Mouse (Mus musculus): ENCODE data around the gene Mrpl48. TPM values are rescaled to one million over a fixed set of nuclear protein-coding genes. Genes with fewer than 3 reads are reported as not detected.

Mrpl48 gene
- polyA plus RNA-seq, 1 experiment from 2014 or later = 94.8 TPM

DNA sequence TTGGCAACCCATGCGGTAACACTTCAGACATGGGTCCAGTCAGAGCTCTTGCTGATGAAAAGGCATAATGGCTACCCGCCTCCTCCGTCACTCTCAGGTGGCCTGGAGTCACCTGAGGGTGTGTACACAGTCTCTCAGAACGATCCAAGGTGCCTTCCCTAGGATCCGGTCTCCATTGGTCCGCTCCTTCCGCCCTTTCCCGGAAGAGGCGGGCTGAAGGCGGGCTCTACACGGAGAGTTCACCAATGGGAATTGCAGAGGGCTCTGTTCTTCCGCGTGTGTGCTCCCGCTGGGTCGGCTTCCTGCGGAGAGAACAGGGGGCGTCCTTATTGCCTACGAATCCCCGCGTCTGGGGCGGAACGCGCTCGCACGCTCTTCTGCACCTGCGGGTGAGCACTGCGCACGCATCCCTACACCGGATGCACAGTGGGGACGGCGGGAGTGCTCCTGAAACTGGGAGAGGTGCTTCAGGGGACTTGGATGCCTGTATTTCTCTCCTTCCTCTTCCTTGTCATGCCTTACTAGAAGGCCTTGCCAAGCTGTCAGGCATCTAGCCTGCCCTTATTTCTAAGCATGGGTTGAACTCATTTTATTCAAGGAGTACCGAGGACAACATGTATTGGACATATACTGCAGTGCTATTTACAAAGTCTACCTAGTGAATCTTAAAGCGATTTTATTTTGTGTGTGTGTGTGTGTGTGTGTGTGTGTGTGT is 71.1 kb downstream of the Mrpl48 start, which contains the start of gene Coa4:
Gene Coa4 (plus strand): TSS at position 268 of the 715 bp plus-strand sequence.
- peaks cover 7% of the 10 kb centered on the region; the same call in 1 of the 2 replicates for H3K4me1 ChIP-seq (ENCODE audit: control insufficient read depth, insufficient read depth, low read length)
- H3K9me3 ChIP-seq (ENCODE audit: control insufficient read depth, low read depth, low read length) = no peaks in the 10 kb centered on the region
- H3K36me3 ChIP-seq (ENCODE audit: control insufficient read depth, insufficient read depth, low read length) = peaks cover 14% of the 10 kb centered on the region
- H3K27ac ChIP-seq (ENCODE audit: low read length) = peak within 1 kb of the TSS; percentile 79
- H3K4me2 ChIP-seq (replicated peaks; ENCODE audit: low read depth, low read length) = peak within 1 kb of the TSS; percentile 72
- peak within 1 kb of the TSS; percentile 62 for H3K4me3 ChIP-seq (ENCODE audit: low read depth, low read length)
- no peaks in the 10 kb centered on the region for H3K27me3 ChIP-seq (ENCODE audit: control insufficient read depth, insufficient read depth, low read length)
- under 1% methylated on average over 33 of the region's 33 CpGs for WGBS
- peak within 1 kb of the TSS; percentile 49 for H3K9ac ChIP-seq (replicated peaks; ENCODE audit: low read depth, low read length)
- peak; percentile 99 for ATAC-seq (ENCODE audit: insufficient number of reproducible peaks, insufficient read depth, low FRiP score, low read depth)

DNA sequence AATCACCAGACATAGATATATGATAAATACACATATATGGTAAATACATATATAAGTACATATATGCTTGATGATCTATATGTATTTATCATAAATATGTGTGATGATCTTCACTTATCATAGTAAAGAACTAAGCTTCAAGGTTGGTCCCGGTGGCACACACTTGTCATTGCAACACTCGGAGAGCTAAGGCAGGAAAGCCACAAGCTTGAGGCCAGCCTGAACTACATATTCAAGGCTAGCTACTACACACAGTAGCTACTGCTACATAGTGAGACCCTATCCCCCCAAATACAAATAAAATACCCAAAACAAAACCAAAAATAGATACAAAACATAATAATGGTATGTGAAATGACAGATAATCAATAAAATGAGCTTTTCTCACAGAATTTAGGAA is 72.3 kb downstream of the Mrpl48 start:
- H3K9me3 ChIP-seq (ENCODE audit: control insufficient read depth, low read depth, low read length) = no peaks in the 10 kb centered on the region
- no peak for ATAC-seq (ENCODE audit: insufficient number of reproducible peaks, insufficient read depth, low FRiP score, low read depth)
- WGBS = 85% methylated on average over 2 of the region's 2 CpGs
- no peak overlapping the region for H3K27ac ChIP-seq (ENCODE audit: low read length)
- H3K36me3 ChIP-seq (ENCODE audit: control insufficient read depth, insufficient read depth, low read length) = peaks cover 14% of the 10 kb centered on the region
- H3K4me3 ChIP-seq (ENCODE audit: low read depth, low read length) = no peak overlapping the region; the same call in 1 of the 2 replicates
- peaks cover 7% of the 10 kb centered on the region; the same call in 1 of the 2 replicates for H3K4me1 ChIP-seq (ENCODE audit: control insufficient read depth, insufficient read depth, low read length)
- H3K9ac ChIP-seq (replicated peaks; ENCODE audit: low read depth, low read length) = no peak overlapping the region
- no peak overlapping the region for H3K4me2 ChIP-seq (replicated peaks; ENCODE audit: low read depth, low read length)
- no peaks in the 10 kb centered on the region for H3K27me3 ChIP-seq (ENCODE audit: control insufficient read depth, insufficient read depth, low read length)

DNA sequence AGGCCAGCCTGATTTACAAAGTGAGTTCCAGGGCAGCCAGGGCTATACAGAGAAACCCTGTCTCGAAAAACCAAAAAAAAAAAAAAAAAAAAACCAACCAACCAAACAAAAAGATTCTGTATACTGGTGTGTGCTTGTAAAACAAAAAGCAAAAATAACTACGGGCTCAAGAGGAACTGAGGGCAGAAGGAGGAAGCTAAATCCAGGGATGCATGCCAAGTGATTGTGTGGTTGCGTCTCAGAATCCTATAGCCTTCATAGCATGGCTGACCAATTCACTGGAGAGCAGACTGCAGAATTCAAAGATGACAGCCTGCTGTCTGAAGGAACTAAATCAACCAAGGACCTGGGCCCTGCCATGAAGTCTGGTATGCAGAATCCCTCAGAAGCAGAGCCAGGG is 73.9 kb downstream of the Mrpl48 start:
- Histone ChIP-seq H3K9ac (replicated peaks; ENCODE audit: low read depth, low read length) (no peak overlapping the region), H3K9me3 (ENCODE audit: control insufficient read depth, low read depth, low read length) (no peaks in the 10 kb centered on the region), H3K27me3 (ENCODE audit: control insufficient read depth, insufficient read depth, low read length) (no peaks in the 10 kb centered on the region), H3K27ac (ENCODE audit: low read length) (no peak overlapping the region), H3K4me2 (replicated peaks; ENCODE audit: low read depth, low read length) (no peak overlapping the region), H3K4me1 (ENCODE audit: control insufficient read depth, insufficient read depth, low read length) (peaks cover 7% of the 10 kb centered on the region; the same call in 1 of the 2 replicates), H3K36me3 (ENCODE audit: control insufficient read depth, insufficient read depth, low read length) (peaks cover 4% of the 10 kb centered on the region), H3K4me3 (ENCODE audit: low read depth, low read length) (no peak overlapping the region)
- no peak for ATAC-seq (ENCODE audit: insufficient number of reproducible peaks, insufficient read depth, low FRiP score, low read depth)
- WGBS = 87% methylated on average over 3 of the region's 3 CpGs

GRCm38 (mm10) chr7:100533503-100533902 is 74.6 kb downstream of the Mrpl48 start:
- H3K4me2 ChIP-seq (replicated peaks; ENCODE audit: low read depth, low read length) = no peak overlapping the region
- H3K9ac ChIP-seq (replicated peaks; ENCODE audit: low read depth, low read length) = no peak overlapping the region
- no peak overlapping the region for H3K4me3 ChIP-seq (ENCODE audit: low read depth, low read length)
- H3K9me3 ChIP-seq (ENCODE audit: control insufficient read depth, low read depth, low read length) = no peaks in the 10 kb centered on the region
- no peaks in the 10 kb centered on the region for H3K27me3 ChIP-seq (ENCODE audit: control insufficient read depth, insufficient read depth, low read length)
- H3K36me3 ChIP-seq (ENCODE audit: control insufficient read depth, insufficient read depth, low read length) = no peaks in the 10 kb centered on the region
- peak overlapping the region; percentile 69; the same call in 1 of the 2 replicates for H3K27ac ChIP-seq (ENCODE audit: low read length)
- WGBS = 44% methylated on average over 2 of the region's 2 CpGs
- H3K4me1 ChIP-seq (ENCODE audit: control insufficient read depth, insufficient read depth, low read length) = peaks cover 7% of the 10 kb centered on the region; the same call in 1 of the 2 replicates
- no peak; the same call in 1 of the 2 replicates for ATAC-seq (ENCODE audit: insufficient number of reproducible peaks, insufficient read depth, low FRiP score, low read depth)

DNA sequence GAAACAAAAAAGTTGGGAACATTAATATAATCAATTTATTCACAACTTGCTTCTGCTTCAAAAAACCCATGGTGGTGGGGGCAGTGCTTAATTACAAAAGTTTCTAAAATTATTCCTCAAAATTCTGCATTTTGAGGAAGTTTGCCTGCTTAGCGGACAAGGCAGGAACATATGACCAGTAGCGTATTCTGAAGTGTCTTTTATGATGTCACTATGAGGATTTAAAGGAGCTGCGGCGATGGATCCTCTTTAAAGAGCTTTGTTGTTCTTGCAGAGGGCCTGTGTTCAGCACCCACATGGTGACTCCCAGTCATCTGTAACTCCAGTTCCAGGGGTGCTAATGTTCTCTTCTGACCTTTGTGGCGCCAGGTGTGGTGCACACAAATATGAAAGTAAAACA is 77.3 kb downstream of the Mrpl48 start:
- Histone ChIP-seq H3K4me3 (ENCODE audit: low read depth, low read length) (no peak overlapping the region), H3K27ac (ENCODE audit: low read length) (no peak overlapping the region), H3K4me1 (ENCODE audit: control insufficient read depth, insufficient read depth, low read length) (no peaks in the 10 kb centered on the region), H3K36me3 (ENCODE audit: control insufficient read depth, insufficient read depth, low read length) (no peaks in the 10 kb centered on the region), H3K9me3 (ENCODE audit: control insufficient read depth, low read depth, low read length) (no peaks in the 10 kb centered on the region), H3K4me2 (replicated peaks; ENCODE audit: low read depth, low read length) (no peak overlapping the region), H3K9ac (replicated peaks; ENCODE audit: low read depth, low read length) (no peak overlapping the region), H3K27me3 (ENCODE audit: control insufficient read depth, insufficient read depth, low read length) (no peaks in the 10 kb centered on the region)
- 94% methylated on average over 5 of the region's 5 CpGs for WGBS
- no peak for ATAC-seq (ENCODE audit: insufficient number of reproducible peaks, insufficient read depth, low FRiP score, low read depth)

DNA sequence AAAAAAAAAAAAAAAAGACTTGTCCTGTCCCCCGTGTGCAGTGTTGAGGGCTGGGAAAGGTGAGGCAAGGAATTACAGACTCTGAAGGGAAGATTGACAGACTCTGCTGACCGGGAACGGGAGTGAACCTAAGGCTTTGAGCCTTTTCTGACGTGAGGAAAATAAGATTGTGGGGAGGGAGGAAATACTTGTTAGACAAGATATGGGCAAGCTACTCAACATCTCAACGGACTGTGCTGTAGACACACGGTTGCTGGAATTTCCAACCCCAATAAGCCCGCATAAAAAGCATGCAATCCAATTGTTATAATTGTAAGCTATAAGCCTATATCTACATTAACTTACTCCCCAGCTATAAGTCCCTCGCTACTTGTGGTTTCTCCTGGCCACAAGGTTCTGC is 83.4 kb downstream of the Mrpl48 start:
- Histone ChIP-seq H3K4me1 (ENCODE audit: control insufficient read depth, insufficient read depth, low read length) (no peaks in the 10 kb centered on the region), H3K27ac (ENCODE audit: low read length) (no peak overlapping the region), H3K9ac (replicated peaks; ENCODE audit: low read depth, low read length) (no peak overlapping the region), H3K4me3 (ENCODE audit: low read depth, low read length) (no peak overlapping the region), H3K27me3 (ENCODE audit: control insufficient read depth, insufficient read depth, low read length) (no peaks in the 10 kb centered on the region), H3K36me3 (ENCODE audit: control insufficient read depth, insufficient read depth, low read length) (no peaks in the 10 kb centered on the region), H3K4me2 (replicated peaks; ENCODE audit: low read depth, low read length) (no peak overlapping the region), H3K9me3 (ENCODE audit: control insufficient read depth, low read depth, low read length) (no peaks in the 10 kb centered on the region)
- 55% methylated on average over 8 of the region's 8 CpGs for WGBS
- no peak for ATAC-seq (ENCODE audit: insufficient number of reproducible peaks, insufficient read depth, low FRiP score, low read depth)

DNA sequence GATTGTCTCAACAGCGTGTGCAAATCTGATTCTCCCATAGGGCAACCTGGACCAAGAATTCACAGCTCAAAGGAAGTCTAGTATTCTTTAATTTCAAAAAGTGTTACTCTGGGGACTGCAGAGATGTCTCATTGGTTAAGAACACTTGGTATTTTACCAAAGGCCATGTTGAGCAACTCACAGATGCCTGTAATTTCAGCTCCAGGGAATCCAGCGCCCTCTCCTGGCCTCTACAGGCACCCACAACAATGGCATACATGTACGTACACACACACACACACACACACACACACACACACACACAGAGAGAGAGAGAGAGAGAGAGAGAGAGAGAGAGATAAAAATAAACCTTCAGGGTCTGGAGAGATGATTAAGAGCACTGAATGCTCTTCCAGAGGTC is 85.9 kb downstream of the Mrpl48 start:
- Histone ChIP-seq H3K4me3 (ENCODE audit: low read depth, low read length) (no peak overlapping the region), H3K27ac (ENCODE audit: low read length) (no peak overlapping the region), H3K9me3 (ENCODE audit: control insufficient read depth, low read depth, low read length) (no peaks in the 10 kb centered on the region), H3K36me3 (ENCODE audit: control insufficient read depth, insufficient read depth, low read length) (no peaks in the 10 kb centered on the region), H3K9ac (replicated peaks; ENCODE audit: low read depth, low read length) (no peak overlapping the region), H3K4me2 (replicated peaks; ENCODE audit: low read depth, low read length) (no peak overlapping the region), H3K4me1 (ENCODE audit: control insufficient read depth, insufficient read depth, low read length) (no peaks in the 10 kb centered on the region), H3K27me3 (ENCODE audit: control insufficient read depth, insufficient read depth, low read length) (no peaks in the 10 kb centered on the region)
- no peak for ATAC-seq (ENCODE audit: insufficient number of reproducible peaks, insufficient read depth, low FRiP score, low read depth)
- WGBS = 82% methylated on average over 3 of the region's 3 CpGs

- Histone ChIP-seq H3K4me3 (ENCODE audit: low read depth, low read length) (no peak overlapping the region), H3K27ac (ENCODE audit: low read length) (no peak overlapping the region), H3K4me1 (ENCODE audit: control insufficient read depth, insufficient read depth, low read length) (no peaks in the 10 kb centered on the region), H3K36me3 (ENCODE audit: control insufficient read depth, insufficient read depth, low read length) (no peaks in the 10 kb centered on the region), H3K27me3 (ENCODE audit: control insufficient read depth, insufficient read depth, low read length) (no peaks in the 10 kb centered on the region), H3K9me3 (ENCODE audit: control insufficient read depth, low read depth, low read length) (no peaks in the 10 kb centered on the region), H3K4me2 (replicated peaks; ENCODE audit: low read depth, low read length) (no peak overlapping the region), H3K9ac (replicated peaks; ENCODE audit: low read depth, low read length) (no peak overlapping the region)
- no peak for ATAC-seq (ENCODE audit: insufficient number of reproducible peaks, insufficient read depth, low FRiP score, low read depth)
- 19% methylated on average over 10 of the region's 10 CpGs for WGBS
Measured at GRCm38 (mm10) chr7:100520663-100521285, 87.3 kb downstream of the Mrpl48 start.
